Mouse (Mus musculus) thymus, postnatal 10 days (tissue): ENCODE data around the gene Gm28048.
A peak's percentile ranks its signal among the peaks of the same experiment; 100 is the strongest.

Source experiments
- DNase-seq, 2 experiments: peaks; one replicate each; pipeline ENCODE4 v3.0.0; 2021; ENCODE audit warnings: low spot score in 2 of 2

Gm28048 gene

DNA sequence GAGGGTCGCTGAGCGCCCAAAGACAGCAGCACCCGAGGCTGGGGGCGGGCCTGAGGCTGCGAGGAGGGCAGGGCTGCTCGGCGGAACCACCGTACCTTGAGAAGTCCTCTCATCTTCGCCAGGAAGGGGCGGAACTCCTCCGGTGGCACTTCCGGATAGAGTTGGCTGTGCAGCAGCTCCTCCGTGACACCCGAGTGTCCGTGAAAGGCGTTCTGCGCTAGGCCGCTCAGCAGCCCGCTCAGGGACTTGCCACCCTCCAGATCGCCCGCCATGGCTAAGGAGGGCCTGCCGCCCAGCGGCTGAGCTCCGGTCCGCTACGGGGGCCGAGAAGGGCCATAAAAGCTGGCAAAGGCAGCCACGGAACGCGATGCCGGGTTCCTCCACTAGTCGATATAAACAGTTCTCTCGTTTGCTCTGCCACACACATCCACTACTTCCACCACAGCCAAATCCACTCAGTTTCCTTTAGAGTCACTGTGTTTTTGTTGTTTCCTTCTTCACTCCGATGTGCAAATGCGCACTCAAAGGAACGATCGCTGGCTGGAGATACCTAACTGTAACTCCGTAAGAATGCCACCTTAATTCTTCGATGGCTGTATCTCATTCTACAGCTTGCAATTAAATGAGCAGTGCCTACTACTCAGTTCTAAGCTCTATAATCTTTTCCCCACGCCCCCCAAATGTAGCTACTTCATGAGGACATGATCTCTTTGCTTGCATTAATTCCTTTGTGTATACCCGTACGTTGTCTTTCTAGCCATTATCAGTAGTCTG lies at the start of gene Gm28048, which contains the start of gene Commd1:
Gene Gm28048 (minus strand): TSS at position 107 of the 774 bp plus-strand sequence.
Gene Commd1 (minus strand): TSS at position 399 of the 774 bp plus-strand sequence.
- DNase-seq = peak; percentile 94 to 95

DNA sequence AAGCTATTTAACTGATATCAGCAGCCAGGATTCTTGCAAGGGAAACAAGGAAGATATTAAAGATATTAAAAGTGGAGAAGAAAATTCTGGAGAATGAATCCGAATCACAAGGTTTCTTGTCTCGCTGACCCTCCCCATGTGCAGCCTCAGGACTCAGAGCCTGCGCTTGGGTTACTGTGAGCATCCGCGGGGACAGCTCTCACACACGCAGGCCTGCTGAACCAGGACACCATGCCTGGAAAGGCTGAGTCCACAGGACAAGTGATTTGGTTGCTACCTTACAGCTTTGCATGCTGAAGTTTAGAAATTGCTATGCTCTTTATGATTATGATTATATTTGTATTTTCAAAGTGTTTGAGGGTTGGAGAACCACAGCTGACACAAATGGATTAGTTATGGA lies 47.5 kb upstream of the Gm28048 start:
- no peak for DNase-seq

DNA sequence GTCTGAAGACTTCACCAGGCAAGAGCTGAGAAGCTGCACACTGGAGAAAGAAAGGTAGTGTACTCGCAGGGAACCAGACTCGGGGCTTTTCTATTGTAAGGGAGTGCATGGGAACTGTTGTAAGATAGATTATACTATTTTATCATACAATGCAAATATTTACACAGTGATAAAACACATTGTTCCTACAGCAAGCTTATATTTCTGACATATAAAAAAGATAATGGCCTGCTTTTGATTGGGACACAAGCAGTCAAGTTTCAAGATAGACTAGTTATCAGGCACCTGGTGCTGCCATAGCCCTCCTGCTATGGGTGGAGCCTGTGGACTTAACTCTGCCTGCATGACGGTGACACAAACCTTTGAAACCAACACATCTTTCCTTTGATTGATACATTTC lies 47.1 kb upstream of the Gm28048 start:
- DNase-seq = no peak

DNA sequence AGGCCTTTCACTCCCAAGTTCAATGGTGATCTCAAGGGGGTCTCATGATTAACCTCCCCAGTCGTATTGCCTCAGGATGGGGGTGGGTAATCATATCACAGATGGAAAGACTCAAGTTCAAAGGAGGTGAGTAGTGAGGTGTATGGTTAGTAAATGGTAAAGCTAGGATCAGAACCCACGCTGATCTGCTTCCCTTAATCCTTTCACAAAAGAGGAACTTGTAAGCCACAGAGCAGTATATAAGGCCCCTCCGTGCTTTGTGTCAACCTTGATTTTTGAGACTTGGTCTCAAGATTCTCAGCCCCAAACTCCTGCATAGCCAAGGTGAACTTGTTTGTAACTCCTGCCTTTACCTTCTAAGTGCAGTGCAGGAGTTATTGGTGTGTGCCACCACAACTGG lies 42.3 kb upstream of the Gm28048 start:
- DNase-seq = no peak

DNA sequence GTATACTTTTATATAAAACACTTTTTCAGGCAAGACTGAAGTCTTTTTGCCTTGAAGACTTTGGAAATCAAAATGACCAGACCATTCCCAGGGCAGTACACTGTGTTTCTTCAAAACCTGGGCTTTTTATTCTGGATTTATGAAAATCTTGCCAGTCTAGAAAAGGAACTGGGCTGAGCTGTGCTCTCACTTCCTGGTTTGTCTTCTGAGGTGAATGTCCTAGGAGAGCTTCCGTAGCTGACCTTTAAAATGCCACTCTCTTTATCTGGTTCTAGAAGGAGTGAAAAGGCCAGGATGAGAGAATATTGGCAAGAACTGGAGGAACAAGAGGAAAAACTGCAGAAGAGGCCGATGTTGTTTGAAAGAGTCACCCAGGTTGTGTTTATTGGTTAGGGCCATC lies 41.3 kb upstream of the Gm28048 start:
- no peak for DNase-seq

DNA sequence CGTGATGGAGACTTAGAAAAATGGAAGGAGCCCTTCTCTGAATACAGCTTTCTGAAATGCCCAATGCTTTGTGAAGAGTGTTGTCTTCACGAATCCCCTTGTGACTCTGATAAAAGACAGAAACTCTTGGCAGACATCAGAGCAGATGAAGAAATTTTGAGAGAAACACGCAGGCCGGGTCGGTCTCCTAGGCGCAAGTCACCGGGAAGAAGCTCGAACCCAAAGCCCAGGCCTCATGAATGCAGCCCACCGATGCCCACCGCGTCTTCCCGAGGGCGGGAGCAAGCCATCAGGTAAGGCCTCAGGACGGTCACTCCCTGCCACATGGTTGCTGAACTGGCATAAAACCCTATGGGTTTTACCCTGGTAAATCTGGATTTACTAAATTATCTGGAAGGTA lies 39.0 kb upstream of the Gm28048 start:
- DNase-seq = no peak

DNA sequence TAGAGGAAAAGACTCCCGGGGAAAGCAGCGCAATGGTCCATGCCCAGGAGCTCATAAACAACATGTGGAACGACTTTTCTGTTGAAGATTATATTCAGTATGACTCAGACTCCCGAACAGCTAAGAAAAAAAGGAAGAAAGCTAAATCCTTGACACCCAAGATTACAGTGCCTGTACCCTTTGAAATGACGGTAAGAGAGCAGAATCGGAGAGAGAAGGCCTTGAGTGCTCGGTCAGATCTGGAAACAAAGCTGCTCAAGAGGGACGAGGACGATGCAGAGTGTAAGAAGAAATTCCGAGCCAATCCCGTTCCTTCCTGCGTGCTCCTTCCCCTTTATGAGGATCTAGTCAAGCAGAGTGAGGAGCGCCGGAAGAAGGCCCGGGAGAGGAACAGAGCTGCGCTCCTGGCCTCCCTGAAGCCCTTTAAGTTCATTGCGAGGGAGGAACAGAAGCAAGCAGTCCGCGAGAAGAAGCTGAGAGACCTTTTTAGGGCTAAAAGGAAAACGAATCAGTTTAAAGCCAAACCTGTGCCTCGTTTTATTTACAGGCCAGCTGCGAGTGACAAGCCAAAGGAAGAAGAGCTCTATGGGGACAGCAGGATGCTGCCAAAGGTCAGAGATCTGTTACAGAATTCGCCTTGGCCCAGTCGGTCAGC lies 38.4 kb upstream of the Gm28048 start:
- DNase-seq = no peak

DNA sequence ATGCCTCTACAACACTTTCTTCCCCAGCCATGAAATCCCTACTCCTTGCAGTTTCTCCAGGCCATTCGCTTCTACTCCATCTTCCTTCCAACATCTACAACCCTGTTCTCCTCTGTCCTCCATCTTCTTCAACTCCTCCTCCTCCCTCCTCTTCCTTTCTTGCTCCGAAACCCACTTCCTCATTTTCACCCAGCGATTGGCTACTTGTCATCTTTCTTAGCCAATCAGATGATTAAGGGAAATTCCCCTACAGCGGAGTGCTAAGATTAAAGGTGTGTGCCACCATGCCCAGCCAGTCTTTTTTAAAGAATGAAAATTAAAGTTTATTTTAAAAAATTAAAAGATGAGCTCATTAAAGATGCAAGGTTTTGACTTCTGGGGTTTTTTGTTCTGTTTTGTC lies 36.1 kb upstream of the Gm28048 start:
- DNase-seq = no peak

DNA sequence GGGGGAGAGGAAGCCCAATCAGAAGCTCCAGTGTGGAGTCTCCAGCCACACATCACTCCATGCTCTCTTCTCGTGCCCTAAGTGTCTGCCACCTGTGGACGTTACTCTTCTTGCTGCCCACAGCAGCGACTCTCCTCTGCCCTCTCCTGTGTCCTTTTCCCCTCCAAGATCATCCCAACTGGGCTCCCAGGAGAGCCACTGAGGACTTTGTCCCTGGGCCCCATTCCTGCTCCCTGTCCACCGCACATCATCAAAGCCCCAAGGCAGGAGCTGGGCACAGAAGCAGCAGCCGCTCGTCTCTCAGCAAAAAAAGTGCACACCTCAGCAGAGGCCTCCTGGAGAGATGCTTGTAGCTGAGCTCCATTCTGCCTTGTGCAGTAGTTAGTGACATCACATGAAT lies 33.1 kb upstream of the Gm28048 start:
- no peak for DNase-seq

DNA sequence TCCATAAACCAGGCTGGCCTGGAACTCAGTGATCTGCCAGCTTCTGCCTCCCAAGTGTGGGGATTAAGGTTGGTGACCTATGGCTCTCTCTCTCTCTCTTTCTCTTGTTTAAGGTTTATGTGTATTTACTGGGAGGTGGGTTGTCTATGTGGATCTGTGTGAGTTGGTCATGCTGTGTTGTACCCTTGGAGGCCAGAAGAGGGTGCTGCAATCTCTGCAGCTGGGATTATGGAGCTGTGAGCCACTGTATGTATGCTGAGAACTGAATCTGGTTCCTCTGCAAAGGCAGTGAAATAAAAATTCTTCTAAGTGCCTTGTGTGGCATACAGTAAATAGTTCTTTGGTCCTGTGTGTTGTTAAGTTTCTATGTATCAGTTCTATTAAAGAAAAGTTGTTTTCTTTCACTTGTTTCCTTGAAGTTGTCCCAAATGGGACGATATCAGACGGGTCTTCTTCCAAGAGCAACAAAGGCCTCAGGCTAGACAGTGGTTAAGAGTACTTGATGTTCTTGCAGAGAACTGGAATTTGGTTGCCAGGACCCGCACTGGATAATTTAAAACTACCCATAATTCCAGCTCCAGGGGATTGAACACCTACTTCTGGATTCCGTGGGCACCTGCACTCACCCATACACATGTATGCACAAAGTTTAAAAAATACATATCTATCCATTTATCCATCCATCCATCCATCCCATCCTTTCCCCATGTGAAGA lies 31.8 kb upstream of the Gm28048 start:
- DNase-seq = no peak

DNA sequence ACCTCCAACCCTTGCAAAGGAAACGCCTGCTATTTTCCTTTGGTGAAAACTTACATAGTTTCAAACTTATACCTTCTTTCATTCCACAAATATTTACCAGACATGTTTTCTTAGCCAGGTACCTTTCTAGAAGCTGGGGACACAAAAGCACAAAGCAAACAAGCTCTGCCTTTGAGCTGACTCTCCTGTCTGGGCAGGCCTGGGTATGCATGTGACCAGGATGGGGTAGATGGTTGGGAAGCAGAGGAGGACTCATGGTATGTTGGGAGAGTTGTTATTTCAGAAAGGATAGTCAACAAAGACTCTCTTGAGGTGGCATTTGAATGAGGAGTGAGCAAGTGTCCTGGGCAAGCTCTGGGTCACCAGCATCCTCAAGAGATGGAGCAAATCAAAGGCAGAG lies 31.2 kb upstream of the Gm28048 start:
- DNase-seq = no peak

DNA sequence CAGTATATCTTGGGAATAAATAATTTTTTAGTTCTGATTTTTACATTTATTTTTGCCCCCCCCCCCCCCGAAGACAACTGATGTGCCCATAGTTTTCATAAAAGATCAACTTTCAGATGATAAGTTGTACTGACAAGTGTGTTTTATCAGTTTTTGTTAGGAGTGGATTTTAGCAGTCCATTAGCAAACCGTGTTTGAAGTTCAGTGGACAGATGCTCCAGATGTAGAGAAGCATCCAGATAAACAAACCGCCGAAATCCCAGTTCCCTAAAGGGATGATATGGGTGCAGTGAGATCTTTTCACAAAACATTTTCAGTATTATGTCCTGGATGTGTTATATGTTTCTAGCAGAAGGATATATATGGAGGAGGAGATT lies 26.9 kb upstream of the Gm28048 start:
- no peak for DNase-seq

DNA sequence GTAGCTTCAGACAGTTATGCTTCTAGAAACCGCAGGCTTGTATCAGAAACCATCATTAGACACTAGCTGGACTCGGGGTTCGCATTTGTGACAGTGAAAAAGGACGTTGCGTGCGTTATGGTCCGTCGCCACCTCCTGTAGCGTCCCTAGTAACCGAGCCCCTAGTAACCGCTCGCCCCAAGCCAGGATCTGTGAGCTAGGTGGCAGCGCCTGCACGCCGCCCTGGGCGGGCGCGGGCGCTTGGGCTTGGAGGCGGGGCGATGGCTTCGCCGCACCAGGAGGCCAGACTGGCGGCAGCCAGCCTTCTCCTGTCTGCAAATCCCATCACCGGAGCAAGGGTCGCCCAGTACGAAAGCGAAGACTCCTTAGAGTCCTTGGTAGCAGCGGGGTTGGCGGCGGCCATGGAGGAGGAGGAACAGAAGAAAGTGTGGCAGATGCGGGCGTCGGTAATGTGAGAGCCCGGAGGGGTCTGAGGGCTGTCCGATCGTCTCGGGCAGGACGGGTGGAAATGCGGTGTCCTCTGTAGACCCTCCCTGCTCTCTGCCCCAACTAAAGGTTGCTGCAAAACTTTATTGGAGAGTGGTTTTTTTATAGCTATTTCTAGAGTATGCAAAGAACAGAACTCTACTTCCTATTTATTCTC lies 26.4 kb upstream of the Gm28048 start:
- DNase-seq = peak; percentile 41 to 53

DNA sequence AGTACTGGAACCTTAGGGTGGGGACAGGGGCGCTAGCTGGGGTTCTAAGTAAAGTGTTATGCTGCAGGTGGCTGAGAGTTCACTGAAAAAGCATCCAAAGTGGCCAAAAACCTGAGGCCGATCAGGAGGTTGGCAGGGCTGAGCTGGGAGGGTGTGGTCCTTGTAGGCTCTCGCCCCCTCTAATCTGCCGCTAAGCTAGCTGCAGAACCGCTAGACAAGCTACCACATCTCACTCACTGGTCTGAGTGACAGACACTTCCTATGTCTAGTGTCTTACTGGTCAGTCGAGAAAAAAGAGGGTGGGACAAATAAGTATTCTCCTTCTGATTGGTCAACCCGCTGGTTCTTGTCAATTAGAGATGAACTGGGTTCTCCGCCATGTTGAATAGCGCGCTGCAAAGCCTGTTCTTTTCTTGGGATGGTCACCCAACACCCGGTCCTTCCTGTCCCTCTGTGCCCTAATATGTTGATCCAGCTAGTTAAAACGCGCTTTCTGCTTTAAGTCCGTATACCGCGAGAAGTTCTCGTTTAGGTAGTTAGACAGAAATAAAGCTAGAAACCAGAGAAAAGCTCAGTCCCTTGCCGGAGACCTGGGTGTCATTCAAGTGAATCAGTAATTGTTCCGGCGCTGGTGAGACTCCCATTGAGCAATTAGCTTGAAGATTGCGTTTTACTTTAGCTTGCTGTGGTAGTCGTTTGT lies 25.7 kb upstream of the Gm28048 start, which contains the start of gene Fam161a:
Gene Fam161a (plus strand): TSS at position 51 of the 700 bp plus-strand sequence.
- peak; percentile 11 to 23 for DNase-seq

DNA sequence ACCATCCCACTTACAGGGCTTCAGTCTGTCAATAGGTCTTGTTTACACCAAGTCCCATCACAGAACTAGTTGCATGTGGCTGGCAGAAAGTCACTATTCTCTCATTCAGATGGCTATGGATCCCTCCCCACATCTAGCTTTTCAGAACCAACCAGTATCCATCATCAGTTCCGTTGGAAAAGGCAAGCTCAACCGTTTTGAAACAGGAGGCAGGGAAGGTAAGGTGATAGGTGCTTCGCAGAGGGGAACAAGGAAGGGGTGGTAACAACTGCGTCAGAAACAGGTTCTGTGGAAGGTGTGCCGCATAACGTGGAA lies 25.2 kb upstream of the Gm28048 start:
- no peak for DNase-seq

DNA sequence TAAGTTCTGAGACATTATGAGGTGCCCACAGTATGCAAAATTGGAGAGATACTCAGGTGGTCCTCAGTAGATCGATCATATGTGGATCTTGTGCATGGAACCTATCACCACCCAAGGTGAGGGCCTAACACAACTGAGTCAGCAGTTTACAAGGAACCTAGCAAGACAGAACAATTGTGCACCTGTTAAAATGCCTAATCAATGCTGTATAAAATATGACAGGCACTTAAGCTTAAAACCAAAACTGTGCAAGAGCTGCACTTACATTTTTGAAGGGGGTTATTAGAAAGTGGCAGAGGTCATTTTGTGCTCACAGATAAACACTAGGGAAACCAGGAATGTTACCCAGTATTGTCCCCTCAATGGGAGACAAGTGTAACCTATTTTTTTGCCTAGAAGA lies 23.4 kb upstream of the Gm28048 start:
- DNase-seq = no peak

DNA sequence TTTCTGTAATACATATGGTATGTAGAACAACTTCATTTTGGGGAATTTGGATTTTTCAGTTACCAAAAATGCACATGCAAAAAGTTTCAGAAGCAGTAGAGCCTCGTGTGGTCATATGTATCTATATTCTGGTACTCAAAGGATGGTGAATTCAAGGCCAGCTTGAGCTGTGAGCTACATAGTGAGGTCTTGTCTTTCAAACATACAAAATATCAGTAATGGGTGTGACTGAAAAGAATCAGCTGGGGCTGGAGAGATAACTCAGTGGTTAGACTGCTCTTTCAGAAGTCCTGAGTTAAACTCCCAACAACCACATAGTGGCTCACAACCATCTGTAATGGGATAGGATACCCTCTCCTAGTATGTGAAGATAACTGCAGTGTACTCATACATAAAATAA lies 16.4 kb upstream of the Gm28048 start:
- DNase-seq = no peak

DNA sequence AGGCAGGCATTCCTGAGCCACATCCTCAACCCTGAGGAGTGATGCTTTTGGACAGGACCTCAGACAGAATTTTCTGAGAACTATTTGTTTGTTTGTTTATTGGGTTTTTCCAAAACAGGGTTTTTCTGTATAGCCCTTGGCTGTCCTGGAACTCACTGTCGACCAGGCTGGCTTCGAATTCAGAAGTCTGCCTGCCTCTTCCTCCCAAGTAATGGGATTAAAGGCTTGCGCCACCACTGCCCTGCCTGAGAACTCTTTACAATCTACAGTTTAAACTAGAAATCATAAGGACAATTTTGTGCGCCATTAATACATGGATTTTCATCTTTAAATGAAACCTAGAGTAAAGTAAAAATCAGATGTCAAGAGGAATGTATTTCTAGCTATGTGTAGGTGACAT lies 13.6 kb upstream of the Gm28048 start:
- no peak for DNase-seq

DNA sequence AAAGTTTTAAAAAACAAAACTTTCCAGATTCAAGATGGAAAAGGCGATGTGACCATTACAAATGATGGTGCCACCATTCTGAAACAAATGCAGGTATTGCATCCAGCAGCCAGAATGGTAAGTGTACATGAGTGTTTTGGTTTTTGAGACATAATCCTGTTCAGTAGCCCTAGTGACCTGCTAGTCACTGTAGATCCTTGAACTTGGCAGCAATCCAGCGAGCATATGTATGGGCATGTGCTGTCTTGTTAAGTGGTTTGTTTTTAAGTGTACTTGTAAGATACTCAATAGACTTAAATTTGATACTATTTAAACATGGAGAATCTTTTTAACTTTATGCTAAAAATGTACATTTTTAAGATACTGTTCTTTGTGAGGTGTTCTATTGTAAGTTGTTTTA lies 12.4 kb upstream of the Gm28048 start:
- no peak for DNase-seq

DNA sequence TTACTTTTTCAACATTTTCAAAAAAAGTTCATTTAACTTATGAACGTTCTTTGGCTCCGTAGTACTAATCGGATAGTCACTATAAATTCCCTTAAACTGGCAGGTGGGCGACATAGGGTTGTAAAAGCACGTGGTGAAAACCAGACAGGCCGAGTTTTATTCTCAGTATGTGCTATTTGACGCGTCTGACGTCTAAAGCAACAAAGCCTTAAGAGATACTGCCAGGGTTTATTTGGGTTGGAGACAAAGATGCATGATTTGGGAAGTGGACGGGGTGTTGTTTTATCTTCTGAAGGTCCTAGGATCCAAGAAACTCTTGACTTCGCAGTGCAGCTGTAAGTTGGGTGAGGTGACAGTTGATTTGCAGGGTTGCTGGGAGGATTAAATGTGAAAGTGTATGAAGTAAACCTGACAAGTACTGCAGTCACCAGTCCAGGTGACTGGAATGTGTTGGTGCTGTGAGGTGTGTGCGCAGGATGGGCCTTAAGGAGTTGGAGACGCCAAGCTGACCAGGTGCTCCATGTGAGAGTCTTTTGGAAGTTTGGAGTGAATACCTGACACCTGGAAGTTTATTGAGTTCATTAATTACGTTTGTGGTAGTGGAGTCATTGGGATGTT lies 9.4 kb upstream of the Gm28048 start:
- no peak for DNase-seq

DNA sequence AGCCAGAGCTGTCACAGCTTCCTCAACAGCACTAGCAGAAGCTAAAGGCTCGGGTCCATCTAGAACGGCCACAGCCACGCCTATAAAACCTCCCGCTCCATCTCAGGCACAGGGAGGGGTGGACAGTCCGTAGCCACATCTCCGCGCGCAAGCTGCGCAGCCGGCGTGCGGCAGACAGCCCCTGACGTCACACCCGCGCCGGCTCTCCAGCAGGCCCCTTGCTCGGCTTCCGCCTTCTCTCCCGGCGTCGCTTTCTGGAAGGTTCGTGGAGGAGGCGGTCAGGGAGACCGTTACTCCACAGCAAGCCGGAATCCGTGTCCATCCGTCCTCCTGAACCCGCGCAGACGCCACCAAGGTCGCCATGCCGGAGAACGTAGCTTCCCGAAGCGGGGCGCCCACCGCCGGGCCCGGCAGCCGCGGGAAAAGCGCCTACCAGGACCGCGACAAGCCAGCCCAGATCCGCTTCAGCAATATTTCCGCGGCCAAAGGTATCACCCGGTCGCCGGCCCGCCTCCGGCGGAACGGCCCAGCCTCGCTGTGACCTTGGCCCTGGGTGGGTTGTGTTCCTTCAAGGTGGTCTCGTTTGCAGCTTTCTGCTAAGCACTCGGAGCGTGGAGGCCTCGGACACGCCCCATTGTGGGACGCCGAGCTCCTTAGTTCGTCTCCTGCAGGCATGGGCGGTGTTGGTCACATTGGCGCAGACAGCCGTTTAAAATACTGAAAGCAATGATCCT lies 8.7 kb upstream of the Gm28048 start, which contains the start of gene Cct4:
Gene Cct4 (plus strand): TSS at position 127 of the 734 bp plus-strand sequence.
- peak; percentile 79 to 83 for DNase-seq
